Mouse (Mus musculus) E14TG2a.4 (cell line): ENCODE results near the gene Oas2.

ENCODE experiments used
- H3K27me3 ChIP-seq: 2 replicates; pipeline ENCODE4 v1.6.1; 2014; ENCODE audit warnings: low read length, control low read depth; ENCODE audit not compliant: insufficient read depth
- H3K36me3 ChIP-seq: 2 replicates; pipeline ENCODE4 v1.6.1; 2014; ENCODE audit warnings: low read length, control low read depth; ENCODE audit not compliant: insufficient read depth
- H3K4me1 ChIP-seq: replicated peaks from 2 replicates; pipeline ENCODE4 v1.6.1; 2014; ENCODE audit warnings: low read depth, low read length, control low read depth
- H3K4me3 ChIP-seq: replicated peaks from 2 replicates; pipeline ENCODE4 v1.5.1; 2014; ENCODE audit warnings: mild to moderate bottlenecking, low read length
- H3K9me3 ChIP-seq: 2 replicates; pipeline ENCODE4 v1.6.1; 2014; ENCODE audit warnings: low read length, control low read depth
- CTCF ChIP-seq: conservative IDR thresholded peaks from 2 replicates; pipeline ENCODE4 v1.5.1; 2014; ENCODE audit warnings: low read length
- NANOG ChIP-seq: IDR thresholded peaks from 2 replicates; pipeline ENCODE4 v1.6.1; 2014; ENCODE audit warnings: borderline replicate concordance, low read length, mixed read lengths
- POU5F1 ChIP-seq: IDR thresholded peaks from 2 replicates; pipeline ENCODE4 v1.6.1; 2014; ENCODE audit warnings: low read length, borderline replicate concordance

The Oas2 gene

DNA sequence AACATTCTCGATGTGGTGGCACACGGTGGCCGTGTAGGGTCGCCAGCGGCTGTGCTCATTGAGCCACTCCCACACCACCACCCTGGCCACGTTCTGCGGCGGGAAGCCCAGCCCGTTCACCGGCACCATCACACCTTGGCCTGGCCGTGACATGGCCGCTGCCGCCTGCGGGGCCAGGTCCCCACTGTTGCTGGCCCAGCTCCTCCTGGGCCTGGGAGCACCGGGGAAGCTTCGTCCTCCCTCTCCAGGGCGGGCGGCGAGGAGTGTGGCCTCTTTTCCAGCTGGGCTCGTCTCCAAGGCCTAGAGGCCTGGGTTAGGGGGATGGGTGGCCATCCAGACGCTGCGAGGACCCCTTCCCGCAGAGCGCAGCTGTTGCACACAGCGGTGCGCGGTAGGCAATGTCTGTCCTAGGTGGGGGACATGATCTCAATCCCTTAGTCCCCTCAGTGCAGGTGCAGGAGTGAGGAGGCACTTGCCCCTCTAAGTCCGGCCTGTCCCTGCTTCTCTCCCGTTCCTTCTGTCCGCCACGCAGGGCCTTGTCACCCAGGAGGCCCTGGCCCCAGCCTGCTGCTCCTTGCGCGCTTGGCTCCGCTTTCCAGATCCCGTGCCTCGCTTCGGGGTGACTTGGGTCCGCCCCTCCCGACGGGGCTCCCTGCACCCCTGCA lies 39.4 kb downstream of the Oas2 start:
- Histone ChIP-seq H3K9me3 (no peaks in the 10 kb centered on the region), H3K4me3 (peak overlapping the region; percentile 76), H3K4me1 (peaks cover 68% of the 10 kb centered on the region), H3K27me3 (peaks cover 63% of the 10 kb centered on the region), H3K36me3 (no peaks in the 10 kb centered on the region)
- TF ChIP-seq NANOG (no peak), POU5F1 (no peak), CTCF (no peak)

DNA sequence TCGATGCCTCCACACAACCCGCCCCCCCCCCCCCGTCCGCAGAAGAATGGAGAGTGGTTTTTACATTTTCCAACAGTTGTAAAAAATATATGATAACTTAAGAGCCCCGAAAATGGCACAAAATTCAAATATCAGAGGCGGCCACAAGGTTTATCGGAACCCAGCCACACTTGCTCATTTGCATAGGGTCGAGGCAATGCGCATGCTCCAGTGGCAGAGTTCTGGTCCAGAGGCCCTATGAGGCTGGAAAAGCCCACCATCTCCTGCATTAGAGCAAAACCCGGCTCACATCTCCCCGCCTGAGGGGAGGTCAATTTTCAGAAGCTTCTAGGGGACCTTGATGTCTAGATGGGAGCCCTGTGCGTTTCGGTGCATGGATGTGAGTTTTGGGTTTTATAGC lies 42.7 kb downstream of the Oas2 start:
- no peaks in the 10 kb centered on the region for H3K36me3 ChIP-seq
- peaks cover 88% of the 10 kb centered on the region for H3K4me1 ChIP-seq
- TF ChIP-seq NANOG (no peak), POU5F1 (0 out of 2 replicates have a peak, but pooled peaks have one; percentile 12)
- peak overlapping the region; percentile 35 for H3K4me3 ChIP-seq
- peaks cover 38% of the 10 kb centered on the region for H3K27me3 ChIP-seq
- H3K9me3 ChIP-seq, result no peaks in the 10 kb centered on the region

GRCm38 (mm10) chr5:120706541-120706940 lies 43.1 kb downstream of the Oas2 start:
- Histone ChIP-seq H3K9me3 (no peaks in the 10 kb centered on the region), H3K4me3 (peak overlapping the region; percentile 48), H3K4me1 (peaks cover 88% of the 10 kb centered on the region), H3K27me3 (peaks cover 34% of the 10 kb centered on the region), H3K36me3 (no peaks in the 10 kb centered on the region)
- TF ChIP-seq CTCF, result no peak
- TF ChIP-seq NANOG, result no peak
- no peak for TF ChIP-seq POU5F1

GRCm38 (mm10) chr5:120704421-120704820 lies 45.2 kb downstream of the Oas2 start:
- H3K4me1 ChIP-seq, result peaks cover 90% of the 10 kb centered on the region
- no peaks in the 10 kb centered on the region for H3K36me3 ChIP-seq
- H3K4me3 ChIP-seq, result peak overlapping the region; percentile 30
- peaks cover 15% of the 10 kb centered on the region for H3K27me3 ChIP-seq
- no peak for TF ChIP-seq POU5F1
- no peak for TF ChIP-seq NANOG
- TF ChIP-seq CTCF, result no peak
- no peaks in the 10 kb centered on the region for H3K9me3 ChIP-seq

DNA sequence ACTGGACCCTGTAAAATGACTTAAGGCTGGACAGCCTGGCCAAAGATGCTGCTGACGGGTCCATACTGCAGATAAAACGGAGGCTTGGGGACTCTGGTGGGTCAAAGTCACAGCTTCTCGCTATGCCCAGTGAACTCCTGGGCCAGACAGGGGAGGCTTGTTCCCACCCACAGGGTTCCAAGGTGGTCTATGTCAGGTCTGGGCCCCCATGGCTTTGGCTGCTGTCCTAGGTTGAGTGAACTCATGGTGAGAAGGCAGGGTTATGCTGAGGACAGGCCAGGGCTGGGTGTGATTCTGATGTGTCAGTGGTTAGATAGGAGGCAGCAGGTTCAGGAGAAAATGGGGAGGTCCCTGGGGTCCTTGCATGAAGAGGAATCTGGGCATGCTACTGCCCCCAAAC lies 46.0 kb downstream of the Oas2 start:
- Histone ChIP-seq H3K27me3 (peaks cover 9% of the 10 kb centered on the region; the same call in 1 of the 2 replicates), H3K9me3 (no peaks in the 10 kb centered on the region), H3K4me3 (no peak overlapping the region), H3K4me1 (peaks cover 98% of the 10 kb centered on the region), H3K36me3 (no peaks in the 10 kb centered on the region)
- TF ChIP-seq POU5F1 (no peak), CTCF (no peak), NANOG (no peak)

DNA sequence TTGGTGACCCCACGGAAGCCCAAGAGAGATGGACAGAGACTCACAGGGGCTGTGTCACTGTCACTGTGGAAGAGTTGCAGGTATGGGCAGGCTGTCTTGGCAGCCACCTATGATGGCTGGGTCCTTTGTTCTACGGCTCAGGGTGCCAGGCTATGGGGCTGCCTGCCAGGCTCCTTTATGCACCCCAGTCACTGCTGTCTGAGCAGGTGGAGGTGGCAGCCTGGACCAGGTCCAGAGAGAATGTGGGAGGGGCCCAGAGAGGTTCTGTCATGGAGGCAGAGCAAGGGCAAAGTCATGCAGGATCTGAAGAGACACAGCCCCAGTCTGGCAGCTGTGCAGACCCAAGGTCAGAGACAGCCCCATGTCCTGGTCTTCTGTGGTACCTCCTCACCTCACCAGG lies 46.7 kb downstream of the Oas2 start:
- Histone ChIP-seq H3K27me3 (0 out of 2 replicates have a peak, but pooled peaks cover 3% of the 10 kb centered on the region), H3K9me3 (no peaks in the 10 kb centered on the region), H3K4me3 (no peak overlapping the region), H3K4me1 (peaks cover 98% of the 10 kb centered on the region), H3K36me3 (no peaks in the 10 kb centered on the region)
- TF ChIP-seq POU5F1 (no peak), NANOG (no peak), CTCF (no peak)

DNA sequence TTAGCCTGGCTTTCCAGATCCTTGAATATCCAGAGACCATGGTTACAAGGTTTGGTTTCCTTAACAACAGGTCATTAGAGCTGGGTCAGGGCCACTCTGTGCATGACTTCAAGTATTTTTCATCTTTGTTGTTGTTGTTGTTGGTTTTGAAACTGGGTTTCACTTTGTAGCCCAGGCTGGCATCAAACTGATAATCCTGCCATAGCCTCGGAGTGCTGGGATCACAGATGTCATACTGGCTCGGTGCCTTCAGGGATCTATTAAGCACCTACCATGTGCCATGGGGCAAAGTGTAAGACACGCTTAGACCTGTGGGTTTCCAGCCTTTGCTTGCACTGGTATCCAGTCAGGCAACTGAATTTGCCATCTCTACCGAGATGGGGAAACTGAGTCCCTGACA lies 47.2 kb downstream of the Oas2 start:
- H3K4me3 ChIP-seq, result no peak overlapping the region
- TF ChIP-seq POU5F1 (no peak), CTCF (no peak), NANOG (no peak)
- no peaks in the 10 kb centered on the region for H3K36me3 ChIP-seq
- 0 out of 2 replicates have a peak, but pooled peaks cover 3% of the 10 kb centered on the region for H3K27me3 ChIP-seq
- H3K9me3 ChIP-seq, result no peaks in the 10 kb centered on the region
- H3K4me1 ChIP-seq, result peaks cover 98% of the 10 kb centered on the region

DNA sequence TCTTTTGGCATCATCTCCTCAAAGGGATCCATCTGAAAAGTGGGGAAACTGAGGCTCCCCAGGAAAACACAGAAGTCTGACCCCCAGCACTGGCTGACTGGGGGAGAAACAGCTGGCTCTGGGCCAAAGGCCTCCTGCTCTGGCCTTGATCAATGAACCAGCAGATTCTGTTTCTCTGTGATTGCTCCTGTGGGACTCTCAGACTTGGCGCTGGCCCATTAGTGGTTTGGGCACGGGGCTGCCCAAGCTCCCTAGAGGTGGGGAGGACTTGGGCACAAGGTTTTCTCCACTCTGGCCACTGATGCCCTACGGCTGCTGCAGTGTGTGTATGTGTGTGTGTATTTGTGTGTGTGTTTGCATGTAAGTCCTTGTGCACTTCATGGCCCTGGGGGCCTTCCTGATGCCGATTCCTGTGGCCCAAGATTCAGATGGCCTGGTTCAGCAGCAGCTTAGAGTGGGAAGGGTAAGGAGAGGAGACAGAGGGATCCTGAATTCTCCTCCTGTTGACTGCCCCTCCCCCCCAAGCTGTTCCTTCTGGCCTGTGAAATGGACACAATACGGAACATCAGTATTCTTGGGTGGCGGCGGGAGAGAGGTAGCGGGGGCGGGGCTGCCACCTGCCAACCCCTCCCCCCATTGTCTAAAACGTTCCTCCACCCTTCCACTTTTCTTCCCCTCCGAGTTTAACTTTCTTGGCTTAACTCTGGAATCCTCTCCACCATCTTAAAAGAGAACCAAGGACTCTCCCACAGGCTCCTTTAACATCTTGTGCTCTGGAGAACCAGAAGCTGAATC lies 48.5 kb downstream of the Oas2 start:
- H3K9me3 ChIP-seq, result no peaks in the 10 kb centered on the region
- peak overlapping the region; percentile 54 for H3K4me3 ChIP-seq
- 0 out of 2 replicates have a peak, but pooled peaks cover 3% of the 10 kb centered on the region for H3K27me3 ChIP-seq
- peaks cover 99% of the 10 kb centered on the region for H3K4me1 ChIP-seq
- TF ChIP-seq NANOG (no peak), CTCF (no peak), POU5F1 (no peak)
- no peaks in the 10 kb centered on the region for H3K36me3 ChIP-seq
